Mouse (Mus musculus) MEL (cell line): ENCODE measurements around the gene Pabpn1l. TPM values are rescaled to one million over a fixed set of nuclear protein-coding genes. Genes with fewer than 3 reads are reported as not detected.

ENCODE experiments used
- DNase-seq: peaks from one replicate; pipeline ENCODE4 v3.0.0; 2011; ENCODE audit warnings: low read depth, low spot score
- H3K27ac ChIP-seq: 2 replicates; pipeline ENCODE4 v1.5.1; 2012; ENCODE audit warnings: low read depth, mild to moderate bottlenecking, control low read depth, low read length, moderate library complexity; ENCODE audit not compliant: control insufficient read depth
- H3K27me3 ChIP-seq, 2 experiments: fragments of 150-350 bp in 1 of 2; sonication (generic) in 1 of 2; 2 replicates each; pipeline ENCODE4 v1.6.1; 2012; ENCODE audit warnings: low read length in 2 of 2, mild to moderate bottlenecking in 2 of 2, improper control_type of control experiment in 1 of 2, moderate library complexity in 1 of 2; ENCODE audit not compliant: insufficient read depth in 2 of 2, control insufficient read depth in 1 of 2
- H3K36me3 ChIP-seq, 2 experiments: 2 replicates each; pipeline ENCODE4 v1.6.1; 2012 to 2014; ENCODE audit warnings: low read length in 2 of 2, improper control_type of control experiment in 1 of 2, inconsistent platforms in 1 of 2, mild to moderate bottlenecking in 1 of 2; ENCODE audit not compliant: insufficient read depth in 2 of 2, control insufficient read depth in 1 of 2
- H3K4me1 ChIP-seq, 2 experiments: fragments of 150-350 bp in 1 of 2; sonication (generic) in 1 of 2; 2 replicates each; pipeline ENCODE4 v1.6.1; 2012; ENCODE audit warnings: low read length in 2 of 2, improper control_type of control experiment in 1 of 2, mild to moderate bottlenecking in 1 of 2; ENCODE audit not compliant: insufficient read depth in 2 of 2, control insufficient read depth in 1 of 2
- H3K4me3 ChIP-seq, 2 experiments: fragments of 150-350 bp in 1 of 2; sonication (generic) in 1 of 2; 2 replicates each; pipeline ENCODE4 v1.5.1; 2012; ENCODE audit warnings: low read depth in 2 of 2, low read length in 2 of 2, mild to moderate bottlenecking in 2 of 2, moderate library complexity in 2 of 2, control low read depth in 1 of 2, improper control_type of control experiment in 1 of 2; ENCODE audit not compliant: control insufficient read depth in 1 of 2, insufficient read depth in 1 of 2
- H3K79me2 ChIP-seq: 2 replicates; pipeline ENCODE4 v1.6.1; 2012; ENCODE audit warnings: mild to moderate bottlenecking, low read length, moderate library complexity; ENCODE audit not compliant: control insufficient read depth, poor library complexity, insufficient read depth
- H3K9ac ChIP-seq: 2 replicates; pipeline ENCODE4 v1.6.1; 2012; ENCODE audit warnings: low read depth, mild to moderate bottlenecking, control low read depth, low read length, moderate library complexity; ENCODE audit not compliant: control insufficient read depth, poor library complexity, severe bottlenecking
- H3K9me3 ChIP-seq: fragments of 150-350 bp; sonication (generic); replicated peaks from 2 replicates; pipeline ENCODE4 v1.6.1; 2012; ENCODE audit warnings: mild to moderate bottlenecking, low read length, improper control_type of control experiment, moderate library complexity; ENCODE audit not compliant: insufficient read depth
- CTCF ChIP-seq, 3 experiments: IDR thresholded peaks in 2 of 3; conservative IDR thresholded peaks in 1 of 3; 2 replicates each; pipeline ENCODE4 v1.5.1; 2011 to 2012; ENCODE audit warnings: low read length in 3 of 3, low read depth in 2 of 3, mild to moderate bottlenecking in 2 of 3, improper control_type of control experiment in 1 of 3, inconsistent platforms in 1 of 3, mixed read lengths in 1 of 3, moderate library complexity in 1 of 3; ENCODE audit not compliant: control insufficient read depth in 1 of 3, insufficient read depth in 1 of 3, poor library complexity in 1 of 3, severe bottlenecking in 1 of 3
- E2F4 ChIP-seq: IDR thresholded peaks from 2 replicates; pipeline ENCODE4 v1.6.1; 2011; ENCODE audit warnings: low read depth, low read length, improper control_type of control experiment, borderline replicate concordance
- EP300 ChIP-seq, 2 experiments: IDR thresholded peaks; 2 replicates each; pipeline ENCODE4 v1.6.1; 2011; ENCODE audit warnings: improper control_type of control experiment in 2 of 2, low read length in 2 of 2, low read depth in 1 of 2, mild to moderate bottlenecking in 1 of 2
- MXI1 ChIP-seq: IDR thresholded peaks from 2 replicates; pipeline ENCODE4 v1.6.1; 2011; ENCODE audit warnings: mild to moderate bottlenecking, low read depth, low read length, improper control_type of control experiment
- MYC ChIP-seq: IDR thresholded peaks from 2 replicates; pipeline ENCODE4 v1.6.1; 2011; ENCODE audit warnings: low read depth, mild to moderate bottlenecking, low read length, improper control_type of control experiment, moderate library complexity
- NELFE ChIP-seq: IDR thresholded peaks from 2 replicates; pipeline ENCODE4 v1.6.1; 2011; ENCODE audit warnings: low read depth, low read length, improper control_type of control experiment
- POLR2A ChIP-seq, 2 experiments: IDR thresholded peaks; 2 replicates each; pipeline ENCODE4 v1.6.1; 2011 to 2012; ENCODE audit warnings: low read length in 2 of 2, mild to moderate bottlenecking in 2 of 2, control low read depth in 1 of 2, improper control_type of control experiment in 1 of 2, low read depth in 1 of 2, moderate library complexity in 1 of 2; ENCODE audit not compliant: control insufficient read depth in 1 of 2, insufficient read depth in 1 of 2, poor library complexity in 1 of 2
- SMC3 ChIP-seq: IDR thresholded peaks from 2 replicates; pipeline ENCODE4 v1.6.1; 2011; ENCODE audit warnings: low read depth, low read length, improper control_type of control experiment
- UBTF ChIP-seq: IDR thresholded peaks from 2 replicates; pipeline ENCODE4 v1.6.1; 2012; ENCODE audit warnings: low read depth, mild to moderate bottlenecking, inconsistent platforms, low read length, improper control_type of control experiment, moderate library complexity, borderline replicate concordance; ENCODE audit not compliant: insufficient read depth
- ZMIZ1 ChIP-seq: IDR thresholded peaks from 2 replicates; pipeline ENCODE4 v1.6.1; 2012; ENCODE audit warnings: low read depth, mild to moderate bottlenecking, inconsistent platforms, low read length, improper control_type of control experiment, moderate library complexity
- ZNF384 ChIP-seq: IDR thresholded peaks from 2 replicates; pipeline ENCODE4 v1.6.1; 2012; ENCODE audit warnings: low read depth, mild to moderate bottlenecking, inconsistent platforms, low read length, improper control_type of control experiment
- polyA plus RNA-seq, 2 experiments: library from polyadenylated mRNA; stranded (reverse) in 1 of 2; unstranded in 1 of 2; fragments of >175 nt in 1 of 2; fragments of >200 nt in 1 of 2; gene quantifications; 2 replicates each; pipeline versions ENCODE4 v1.2.1 to v1.2.4; 2012; ENCODE audit warnings: low replicate concordance in 2 of 2, low read depth in 1 of 2; ENCODE audit not compliant: insufficient read length in 2 of 2, insufficient read depth in 1 of 2, missing spikeins in 1 of 2
- total RNA-seq: library from RNA; depleted of rRNA; stranded (reverse); fragments of 300-350 nt; gene quantifications from 2 replicates; pipeline ENCODE4 v1.2.3, GENCODE M21; 2012

Pabpn1l gene
- total and polyA plus RNA-seq, 3 experiments, result 0.15 TPM; not detected in 2

DNA sequence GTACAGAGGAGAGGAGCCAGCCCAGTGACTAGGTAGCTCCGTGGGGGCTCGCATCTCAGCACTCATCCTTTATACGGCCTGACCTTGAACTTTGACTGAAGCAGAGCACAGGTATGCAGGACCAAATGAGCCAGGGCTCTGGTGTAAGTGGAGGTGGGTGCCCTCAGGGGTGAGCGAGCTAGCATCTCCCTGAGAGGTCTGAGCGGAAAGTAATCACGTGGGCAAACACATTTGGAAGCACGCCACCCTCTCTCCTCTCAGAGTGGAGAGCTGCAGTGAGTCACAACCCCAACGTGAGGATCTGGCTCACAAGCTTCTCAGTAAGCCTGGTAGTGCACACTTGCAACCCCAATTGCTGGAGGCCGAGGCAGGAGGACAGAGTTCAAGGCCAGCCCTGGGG is 19.5 kb upstream of the Pabpn1l start:
- DNase-seq, result no peak
- H3K36me3 ChIP-seq, result peaks cover 3 to 5% of the 10 kb centered on the region in 2 experiments; a peak in 3 of 4 replicates
- H3K4me1 ChIP-seq, result peaks cover 0 to 4% of the 10 kb centered on the region in 2 experiments; a peak in 2 of 4 replicates

DNA sequence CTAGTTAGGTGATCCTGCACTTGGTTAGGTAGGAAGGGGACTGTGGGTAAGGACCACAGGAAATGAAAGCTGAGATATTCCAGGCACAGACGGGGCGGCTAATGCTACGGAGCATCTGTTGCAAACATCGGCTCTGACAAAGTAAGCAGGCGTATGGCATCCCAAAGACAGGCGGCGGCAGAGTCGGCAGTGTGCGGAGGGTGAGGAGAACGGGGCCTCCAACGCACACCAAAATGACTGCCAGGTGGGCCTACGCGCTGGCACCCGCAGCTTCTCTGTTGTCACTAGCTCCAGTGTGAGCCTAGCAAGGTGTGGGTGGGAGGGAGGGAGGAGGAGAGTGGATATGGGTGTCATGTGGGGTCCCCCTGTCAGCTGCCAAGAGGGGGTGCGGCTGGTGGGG is 18.9 kb upstream of the Pabpn1l start:
- H3K27me3 ChIP-seq, result no peaks in the 10 kb centered on the region
- H3K4me1 ChIP-seq, result peaks cover 0 to 11% of the 10 kb centered on the region in 2 experiments; a peak in 2 of 4 replicates
- peaks cover 5 to 9% of the 10 kb centered on the region in 2 experiments for H3K36me3 ChIP-seq
- TF ChIP-seq POLR2A (IDR thresholded peaks at IDR 0.05; ENCODE audit: control insufficient read depth in 1 of 2, insufficient read depth in 1 of 2, low read depth in 1 of 2, low read length in 2 of 2, poor library complexity in 1 of 2) (no peak), MXI1 (no peak), MYC (no peak), UBTF (no peak), NELFE (no peak), CTCF (IDR thresholded peaks at IDR 0.05 in 2 of 3, conservative IDR thresholded peaks at IDR 0.05 in 1 of 3; ENCODE audit: control insufficient read depth in 1 of 3, insufficient read depth in 1 of 3, low read depth in 2 of 3, low read length in 3 of 3, poor library complexity in 1 of 3, severe bottlenecking in 1 of 3) (no peak)
- no peaks in the 10 kb centered on the region for H3K79me2 ChIP-seq
- H3K9ac ChIP-seq, result no peak overlapping the region
- no peaks in the 10 kb centered on the region for H3K9me3 ChIP-seq
- no peak overlapping the region for H3K27ac ChIP-seq
- no peak for DNase-seq
- H3K4me3 ChIP-seq, result no peak overlapping the region

More for the DNA sequence above, 19.5 kb upstream of the Pabpn1l start:
- no peak for TF ChIP-seq EP300 (IDR thresholded peaks at IDR 0.05; ENCODE audit: low read depth in 1 of 2, low read length in 2 of 2)
- no peak for TF ChIP-seq E2F4
- TF ChIP-seq ZMIZ1, result no peak
- TF ChIP-seq ZNF384, result no peak
- no peaks in the 10 kb centered on the region for H3K79me2 ChIP-seq
- H3K9me3 ChIP-seq, result no peaks in the 10 kb centered on the region
- no peaks in the 10 kb centered on the region for H3K27me3 ChIP-seq
- H3K27ac ChIP-seq, result no peak overlapping the region
- H3K4me3 ChIP-seq, result no peak overlapping the region
- no peak overlapping the region for H3K9ac ChIP-seq

DNA sequence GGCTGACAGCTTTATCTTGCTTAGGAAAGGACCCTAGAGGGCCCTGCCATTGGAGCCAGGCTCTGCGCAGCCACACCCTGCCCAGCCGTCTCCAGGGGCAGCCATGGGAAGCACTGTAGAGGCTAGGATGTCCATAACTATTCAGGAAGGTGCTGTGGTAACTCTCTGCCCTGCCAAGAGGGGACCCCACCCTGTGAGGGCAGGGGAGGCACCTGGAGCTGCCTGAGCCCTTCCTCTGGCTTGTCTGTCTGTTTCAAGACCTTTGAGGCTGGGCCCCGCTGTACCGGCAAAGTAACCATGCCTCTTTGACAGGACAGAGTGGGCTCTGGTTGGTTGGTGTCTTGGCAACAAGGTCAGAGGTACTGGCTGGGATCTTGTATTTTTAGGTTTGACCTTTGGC is 18.3 kb upstream of the Pabpn1l start:
- H3K4me3 ChIP-seq, result no peak overlapping the region
- TF ChIP-seq POLR2A (IDR thresholded peaks at IDR 0.05; ENCODE audit: control insufficient read depth in 1 of 2, insufficient read depth in 1 of 2, low read depth in 1 of 2, low read length in 2 of 2, poor library complexity in 1 of 2), result 0 out of 4 replicates have a peak, but pooled peaks of 1 of the 2 experiments have one; percentile 30
- no peak for TF ChIP-seq SMC3
- H3K9me3 ChIP-seq, result no peaks in the 10 kb centered on the region
- no peaks in the 10 kb centered on the region for H3K27me3 ChIP-seq
- H3K79me2 ChIP-seq, result no peaks in the 10 kb centered on the region
- H3K36me3 ChIP-seq, result peaks cover 8 to 12% of the 10 kb centered on the region in 2 experiments
- no peak for DNase-seq
- H3K9ac ChIP-seq, result no peak overlapping the region
- no peak overlapping the region for H3K27ac ChIP-seq
- H3K4me1 ChIP-seq, result peaks cover 0 to 16% of the 10 kb centered on the region in 2 experiments; a peak in 2 of 4 replicates
